Mouse (Mus musculus) cortical plate, adult 2 months (tissue): ENCODE data around the gene Tfeb. TPM values are rescaled to one million over a fixed set of nuclear protein-coding genes. Genes with fewer than 3 reads are reported as not detected.

Experiments
- H3K27ac ChIP-seq: fragments of 200-500 bp; 2 replicates; pipeline ENCODE4 v1.5.1; 2012; ENCODE audit warnings: low read length, control low read depth, inconsistent platforms; ENCODE audit not compliant: insufficient read depth
- H3K4me1 ChIP-seq: fragments of 200-500 bp; 2 replicates; pipeline ENCODE4 v1.6.1; 2011; ENCODE audit warnings: low read length; ENCODE audit not compliant: control insufficient read depth, insufficient read depth
- H3K4me3 ChIP-seq: fragments of 200-500 bp; 2 replicates; pipeline ENCODE4 v1.5.1; 2011; ENCODE audit warnings: mild to moderate bottlenecking, low read length, control low read depth; ENCODE audit not compliant: insufficient read depth
- CTCF ChIP-seq: fragments of 200-500 bp; IDR thresholded peaks from 2 replicates; pipeline ENCODE4 v1.5.1; 2011; ENCODE audit warnings: mild to moderate bottlenecking, control low read depth, low read length; ENCODE audit not compliant: insufficient read depth; ENCODE audit errors: extremely low read depth
- POLR2A ChIP-seq: fragments of 200-500 bp; IDR thresholded peaks from 2 replicates; pipeline ENCODE4 v1.6.1; 2011; ENCODE audit warnings: mild to moderate bottlenecking, low read length, control low read depth; ENCODE audit not compliant: insufficient read depth; ENCODE audit errors: extremely low read depth
- polyA plus RNA-seq: library from polyadenylated mRNA; depleted of rRNA; stranded (reverse); fragments of >200 nt; gene quantifications from 2 replicates; pipeline ENCODE4 v1.2.3, GENCODE M21; 2012

Tfeb gene
- polyA plus RNA-seq, 1 experiment: 11.1 TPM

GRCm38 (mm10) chr17:47707961-47708360, 28.9 kb upstream of the Tfeb start:
- Histone ChIP-seq H3K4me1 (no peaks in the 10 kb centered on the region), H3K4me3 (no peak overlapping the region), H3K27ac (no peak overlapping the region)
- no peak for TF ChIP-seq CTCF
- no peak for TF ChIP-seq POLR2A

GRCm38 (mm10) chr17:47708972-47709371, 27.9 kb upstream of the Tfeb start:
- no peak overlapping the region for H3K27ac ChIP-seq

GRCm38 (mm10) chr17:47710036-47710435, 26.8 kb upstream of the Tfeb start:
- H3K4me3 ChIP-seq: no peak overlapping the region
- TF ChIP-seq CTCF (no peak), POLR2A (no peak)
- H3K27ac ChIP-seq: no peak overlapping the region
- H3K4me1 ChIP-seq: no peaks in the 10 kb centered on the region

More at GRCm38 (mm10) chr17:47708972-47709371, 27.9 kb upstream of the Tfeb start:
- no peak for TF ChIP-seq CTCF
- no peak for TF ChIP-seq POLR2A
- Histone ChIP-seq H3K4me3 (no peak overlapping the region), H3K4me1 (no peaks in the 10 kb centered on the region)

GRCm38 (mm10) chr17:47711883-47712282, 24.9 kb upstream of the Tfeb start:
- no peak for TF ChIP-seq POLR2A
- no peak for TF ChIP-seq CTCF
- H3K27ac ChIP-seq: no peak overlapping the region
- H3K4me1 ChIP-seq: no peaks in the 10 kb centered on the region
- H3K4me3 ChIP-seq: no peak overlapping the region

- Histone ChIP-seq H3K4me3 (no peak overlapping the region), H3K27ac (no peak overlapping the region), H3K4me1 (no peaks in the 10 kb centered on the region)
- TF ChIP-seq CTCF: no peak
Measured at GRCm38 (mm10) chr17:47712889-47713571, 23.8 kb upstream of the Tfeb start.

GRCm38 (mm10) chr17:47715037-47715436, 21.8 kb upstream of the Tfeb start:
- TF ChIP-seq CTCF (no peak), POLR2A (no peak)
- no peak overlapping the region for H3K4me3 ChIP-seq
- H3K4me1 ChIP-seq: no peaks in the 10 kb centered on the region
- H3K27ac ChIP-seq: no peak overlapping the region

GRCm38 (mm10) chr17:47721183-47721582, 15.6 kb upstream of the Tfeb start:
- no peak overlapping the region for H3K27ac ChIP-seq
- no peak overlapping the region for H3K4me3 ChIP-seq
- no peaks in the 10 kb centered on the region for H3K4me1 ChIP-seq
- TF ChIP-seq POLR2A: no peak
- no peak for TF ChIP-seq CTCF

- TF ChIP-seq CTCF: no peak
- no peak for TF ChIP-seq POLR2A
- Histone ChIP-seq H3K4me1 (no peaks in the 10 kb centered on the region), H3K4me3 (no peak within 1 kb of the TSS), H3K27ac (no peak within 1 kb of the TSS)
Measured at GRCm38 (mm10) chr17:47726566-47726965, 10.3 kb upstream of the Tfeb start, which contains the start of gene Pgc. Gene Pgc, plus strand, starts transcription at chr17:47726842.

GRCm38 (mm10) chr17:47730633-47731575, 5.9 kb upstream of the Tfeb start:
- no peak for TF ChIP-seq POLR2A
- TF ChIP-seq CTCF: no peak
- Histone ChIP-seq H3K4me1 (no peaks in the 10 kb centered on the region), H3K27ac (no peak overlapping the region), H3K4me3 (no peak overlapping the region)

- TF ChIP-seq CTCF (no peak), POLR2A (no peak)
- no peak overlapping the region for H3K27ac ChIP-seq
- H3K4me3 ChIP-seq: no peak overlapping the region
- no peaks in the 10 kb centered on the region for H3K4me1 ChIP-seq
Measured at GRCm38 (mm10) chr17:47735553-47736100, 1.2 kb upstream of the Tfeb start.
